Mouse (Mus musculus) gastrocnemius, postnatal 14 days (tissue): ENCODE measurements around the gene Tspan1. TPM values are rescaled to one million over a fixed set of nuclear protein-coding genes. Genes with fewer than 3 reads are reported as not detected.

Experiments
- DNase-seq: peaks from one replicate; pipeline ENCODE4 v3.0.0; 2021; ENCODE audit warnings: mixed read lengths
- intact Hi-C: fragments of 180-260 bp; cut with DNase I; formaldehyde crosslinking; loops from one replicate; pipeline ENCODE4 v1.15.1; 2025; ENCODE audit warnings: low total_unique reads
- long read RNA-seq, 2 experiments: library from polyadenylated mRNA; stranded (forward); transcript quantifications; one replicate each; pipeline ENCODE4 v2.0.0; 2021
- total RNA-seq, 2 experiments: library from RNA; stranded (reverse); gene quantifications; 2 replicates each; pipeline ENCODE4 v1.2.3; 2021

The Tspan1 gene
- not detected for total RNA-seq
- long read RNA-seq, experiment 1 = 0 reads
- long read RNA-seq, experiment 2 = 0 reads

DNA sequence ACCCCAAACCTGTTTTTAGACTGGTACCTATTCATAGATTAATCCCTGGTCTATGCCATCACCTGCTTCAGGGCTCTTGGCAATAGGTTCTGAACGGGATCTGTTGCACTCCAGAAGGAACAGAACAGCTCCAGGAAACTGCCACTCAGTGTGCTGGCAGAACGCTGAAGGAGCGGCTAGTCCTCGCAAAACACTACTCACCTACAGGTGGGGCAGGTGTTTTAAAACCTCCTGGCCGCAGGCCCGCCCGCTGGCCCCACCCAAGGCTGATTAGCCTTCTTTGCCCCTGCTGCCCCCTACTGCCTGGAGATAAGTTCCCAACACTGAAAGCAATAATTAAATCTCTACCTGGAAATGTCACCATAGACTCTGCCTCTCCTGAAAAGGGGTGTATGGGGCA lies at the start of gene Tspan1:
Gene Tspan1 (minus strand): TSS at position 198 of the 400 bp plus-strand sequence.
- no peak for DNase-seq
- intact Hi-C loops = loop anchor here (5.0 kb wide), 1 partner anchor 115 kb away; no protein-coding TSS in a partner anchor

DNA sequence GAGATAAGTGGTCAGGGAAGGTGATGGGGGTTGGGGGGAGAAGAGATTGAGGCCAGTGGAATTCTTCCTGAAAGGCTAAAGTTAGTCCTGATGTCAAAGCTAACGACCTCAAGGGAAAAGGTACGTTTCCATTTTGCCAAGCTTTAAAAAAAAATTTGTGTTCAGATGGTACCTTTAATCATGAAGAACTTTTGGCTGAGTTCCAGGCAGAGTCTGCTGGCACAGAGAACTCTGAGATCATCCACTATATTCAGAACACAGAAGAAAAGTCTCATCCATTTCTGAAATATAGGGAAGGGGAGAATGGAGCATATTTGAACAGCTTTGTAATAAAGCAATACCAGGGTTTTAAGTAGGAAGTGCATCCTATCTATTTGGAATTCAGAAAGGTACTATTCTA lies 49.6 kb upstream of the Tspan1 start:
- DNase-seq = no peak
- intact Hi-C loops = no loop called here

GRCm38 (mm10) chr4:116215895-116216605 lies 48.6 kb upstream of the Tspan1 start:
- no peak for DNase-seq
- intact Hi-C loops = no loop called here

- no peak for DNase-seq
- intact Hi-C loops = no loop called here
Observed at GRCm38 (mm10) chr4:116208891-116209290, 41.5 kb upstream of the Tspan1 start.

DNA sequence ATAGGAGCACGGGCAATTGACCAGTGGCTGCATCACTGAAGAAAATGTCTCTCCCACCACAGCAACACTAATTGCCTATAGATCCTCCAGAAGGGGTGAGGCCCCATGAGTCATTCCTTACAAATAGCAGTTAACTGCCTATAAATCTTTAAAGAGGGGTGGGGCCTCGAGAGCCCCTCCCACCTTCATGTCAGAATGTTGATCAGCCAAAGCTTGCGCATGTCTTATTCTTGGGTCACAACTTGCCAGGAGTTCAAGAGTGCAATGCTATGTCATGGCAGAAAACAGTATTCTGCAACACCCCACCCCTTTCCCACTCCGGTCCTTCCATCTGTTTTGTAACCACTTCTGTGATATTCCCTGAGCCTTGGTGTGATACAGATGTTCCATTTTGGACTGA lies 39.1 kb upstream of the Tspan1 start:
- intact Hi-C loops = no loop called here
- no peak for DNase-seq

DNA sequence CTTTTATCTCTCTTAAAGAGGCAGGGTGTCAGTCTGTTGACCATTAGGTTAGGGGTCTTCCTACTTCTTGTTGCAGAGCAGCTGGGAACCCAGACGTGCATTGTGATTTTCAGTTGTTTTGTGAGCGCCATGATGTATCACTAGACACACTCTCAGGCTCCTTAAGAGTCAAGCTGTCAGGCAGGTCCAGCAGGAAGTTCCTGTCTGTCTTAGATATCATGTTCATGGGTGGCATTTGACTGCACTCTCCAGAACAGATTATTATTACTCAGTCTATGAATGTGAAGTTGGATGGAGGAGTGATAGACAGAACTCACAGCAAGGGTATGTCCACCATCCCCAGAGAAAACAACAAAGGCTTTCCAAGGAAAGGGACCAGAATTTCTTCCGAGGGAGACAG lies 37.0 kb upstream of the Tspan1 start:
- DNase-seq = no peak
- intact Hi-C loops = no loop called here

DNA sequence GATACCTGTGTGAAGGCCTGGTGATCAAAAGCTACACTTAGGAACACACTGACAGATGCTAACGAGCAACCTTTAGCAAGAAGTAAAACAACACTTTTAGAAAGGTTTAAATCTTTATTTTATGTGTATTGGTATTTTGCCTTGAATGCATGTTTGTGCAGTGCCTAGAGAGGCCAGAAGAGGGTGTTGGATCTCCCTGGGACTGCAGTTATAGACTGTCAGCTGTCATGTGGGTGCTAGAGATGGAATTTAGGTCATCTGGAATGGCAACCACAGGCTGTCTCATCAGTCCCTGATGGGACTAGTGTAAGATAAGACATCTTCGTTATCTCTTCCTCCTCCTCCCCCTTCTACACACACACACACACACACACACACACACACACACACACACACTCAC lies 31.0 kb upstream of the Tspan1 start:
- no peak for DNase-seq
- intact Hi-C loops = no loop called here

GRCm38 (mm10) chr4:116193583-116194383 lies 26.4 kb upstream of the Tspan1 start:
- no peak for DNase-seq
- intact Hi-C loops = no loop called here

GRCm38 (mm10) chr4:116192286-116192835 lies 25.0 kb upstream of the Tspan1 start:
- intact Hi-C loops = no loop called here

DNA sequence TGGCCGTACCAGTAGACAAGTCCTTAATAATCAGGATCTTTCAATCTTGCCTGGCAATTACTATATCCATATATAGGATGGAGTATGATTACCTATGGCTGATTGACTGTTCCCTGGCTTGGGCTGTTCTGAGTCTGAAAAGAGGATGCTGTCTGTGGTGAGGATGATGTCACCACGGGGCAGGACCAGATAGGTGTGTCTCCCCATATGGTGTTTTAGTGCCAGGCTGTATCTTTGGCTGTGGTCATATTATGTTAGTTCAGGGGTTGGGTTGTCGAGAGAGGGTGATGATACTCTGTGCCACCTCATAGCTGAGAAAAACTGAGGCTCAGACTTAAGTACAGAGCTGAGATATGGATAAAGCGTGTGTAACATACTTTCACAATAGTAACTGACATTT lies 17.7 kb upstream of the Tspan1 start:
- no peak for DNase-seq
- intact Hi-C loops = no loop called here

More at GRCm38 (mm10) chr4:116192286-116192835, 25.0 kb upstream of the Tspan1 start:
- peak; percentile 31 for DNase-seq

- intact Hi-C loops = no loop called here
- DNase-seq = peak; percentile 16
Observed at GRCm38 (mm10) chr4:116182745-116183144, 15.3 kb upstream of the Tspan1 start.

DNA sequence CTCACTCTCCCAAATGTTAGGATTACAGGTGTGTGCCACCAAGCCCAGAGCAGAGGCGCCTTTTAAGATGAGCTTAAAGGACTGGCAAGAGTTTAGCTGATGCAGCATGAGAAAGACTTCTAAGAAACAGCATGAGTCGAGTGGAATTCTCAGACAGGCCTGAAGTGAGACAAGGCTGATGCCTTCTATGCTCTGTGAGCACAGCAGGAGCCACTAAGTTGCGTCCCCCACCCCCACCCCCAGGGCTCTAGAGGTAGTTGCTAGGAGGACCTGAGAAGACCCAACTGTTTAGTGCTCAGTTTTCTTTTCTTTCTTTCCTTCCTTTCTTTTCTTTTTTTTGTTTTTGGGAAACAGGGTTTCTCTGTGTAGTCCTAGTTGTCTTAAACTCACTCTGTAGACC lies 14.7 kb upstream of the Tspan1 start:
- intact Hi-C loops = no loop called here
- no peak for DNase-seq

DNA sequence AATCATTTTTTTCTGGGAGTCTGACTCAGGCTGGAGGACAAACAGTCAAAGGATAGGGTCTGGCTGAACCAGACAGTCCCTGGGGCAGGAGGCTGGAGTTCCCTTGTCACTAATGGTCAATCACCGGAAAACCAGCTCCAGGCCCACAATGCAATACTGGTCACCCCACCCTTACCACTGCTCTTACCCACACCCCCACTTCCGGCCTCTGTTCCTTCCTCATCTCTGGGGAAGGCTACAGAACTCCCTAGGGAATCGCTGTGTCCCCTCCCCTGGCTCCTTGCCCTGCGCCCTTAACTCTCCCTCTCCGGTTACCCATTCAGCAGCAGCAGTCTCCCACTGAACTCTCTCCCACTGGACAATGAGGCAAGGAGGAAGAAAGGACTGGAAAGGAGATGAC lies 9.7 kb upstream of the Tspan1 start:
- DNase-seq = peak; percentile 58
- intact Hi-C loops = no loop called here

DNA sequence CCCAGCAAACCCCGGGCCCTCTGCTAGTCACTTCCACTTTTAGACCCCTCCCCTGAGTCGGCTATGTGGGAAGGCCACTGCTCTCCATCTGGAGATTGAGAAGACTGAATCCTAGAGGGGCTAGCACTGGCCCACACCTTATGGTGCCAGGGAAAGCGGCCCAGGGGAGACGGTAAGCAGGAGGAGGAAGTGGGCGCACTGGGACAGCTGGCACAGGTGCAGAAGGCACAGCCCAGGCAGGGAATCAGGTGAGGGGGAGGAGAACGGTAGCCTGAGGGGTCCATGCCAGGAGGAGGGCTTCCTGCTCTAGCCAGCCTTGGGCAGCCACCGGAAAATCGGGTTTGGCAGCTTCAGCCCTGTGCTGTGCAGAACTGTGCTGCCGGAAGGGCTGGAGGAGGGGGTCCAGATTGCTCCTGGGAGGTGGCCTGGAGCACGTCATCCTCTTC lies 9.2 kb upstream of the Tspan1 start:
- peak; percentile 67 for DNase-seq
- intact Hi-C loops = no loop called here

GRCm38 (mm10) chr4:116175711-116176542 lies 8.5 kb upstream of the Tspan1 start:
- intact Hi-C loops = no loop called here

DNA sequence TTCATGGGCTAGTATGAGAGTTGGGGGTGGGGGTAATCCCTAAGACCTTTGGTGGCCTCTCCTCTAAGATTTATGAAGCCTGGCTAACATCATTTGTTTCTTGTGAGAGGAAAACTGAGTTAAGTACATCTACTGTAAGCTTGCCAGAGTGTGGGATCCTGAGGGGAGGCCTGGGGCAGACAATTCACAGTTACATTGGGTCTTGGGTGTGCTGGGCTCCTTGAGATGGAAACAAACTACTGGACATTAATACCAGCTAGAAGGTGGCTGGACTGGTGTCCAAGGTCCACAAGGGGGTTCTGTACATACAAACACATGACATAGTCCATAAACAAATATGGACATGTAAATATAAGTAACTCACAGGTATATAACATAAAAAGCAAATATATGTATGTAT lies 7.7 kb upstream of the Tspan1 start:
- no peak for DNase-seq
- intact Hi-C loops = no loop called here

More at GRCm38 (mm10) chr4:116175711-116176542, 8.5 kb upstream of the Tspan1 start:
- no peak for DNase-seq

DNA sequence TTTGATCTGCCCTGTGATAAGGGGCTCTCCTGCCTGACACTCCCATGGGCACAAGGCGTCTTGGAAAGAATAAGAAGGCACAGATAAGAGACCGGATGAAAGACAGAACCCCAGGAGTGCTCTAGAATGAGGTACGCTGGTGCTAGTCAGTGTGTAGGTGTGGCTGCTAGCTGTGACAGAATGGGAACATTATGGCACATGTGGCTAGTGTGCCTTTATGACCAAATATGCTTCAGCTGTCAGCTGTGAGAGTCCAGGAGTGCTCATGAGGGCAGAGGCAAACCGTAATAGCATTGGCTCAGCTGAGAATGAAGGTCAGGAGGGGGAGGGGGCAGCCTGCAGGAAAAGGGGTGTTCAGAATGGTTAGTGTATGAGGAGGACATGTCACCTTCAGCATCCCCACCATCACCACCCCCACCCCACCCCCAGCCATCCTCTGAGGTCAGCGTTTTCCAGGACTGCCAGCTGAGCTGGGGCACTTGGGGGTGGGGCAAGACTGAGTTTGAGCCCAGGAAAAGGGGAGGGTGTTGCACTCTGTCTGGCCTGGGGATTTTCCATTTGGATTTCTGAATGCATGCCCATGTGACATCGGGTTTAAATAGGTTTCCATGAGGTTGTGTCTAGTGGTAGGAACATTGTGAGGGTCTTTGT lies 7.2 kb upstream of the Tspan1 start:
- intact Hi-C loops = no loop called here
- DNase-seq = no peak

DNA sequence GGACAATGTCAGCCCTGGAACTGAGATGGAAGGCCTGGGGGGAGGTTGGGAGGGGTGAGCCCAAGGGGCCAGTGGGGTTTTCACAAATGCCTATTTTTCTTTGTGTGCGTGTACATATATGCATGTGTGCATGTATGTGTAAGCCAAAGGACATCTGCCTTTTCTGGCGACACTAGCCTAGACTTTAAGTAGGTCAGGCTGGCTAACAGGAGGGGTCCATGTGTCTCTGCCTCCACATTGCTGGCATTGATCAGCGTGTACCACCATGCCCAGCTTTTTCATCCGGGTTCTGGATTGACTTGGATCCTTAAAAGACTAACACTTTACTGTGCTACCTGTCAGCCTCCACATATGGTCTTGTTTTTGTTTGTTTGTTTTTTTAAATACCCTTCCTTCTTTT lies 6.4 kb upstream of the Tspan1 start:
- no peak for DNase-seq
- intact Hi-C loops = no loop called here

- DNase-seq = no peak
- intact Hi-C loops = no loop called here
Observed at GRCm38 (mm10) chr4:116173072-116173471, 5.7 kb upstream of the Tspan1 start, which contains the start of the genes 1700042G07Rik and Gm49337. 1700042G07Rik (plus strand) TSS chr4:116173372. Gm49337 (plus strand) TSS chr4:116173384.
